Mouse (Mus musculus) hindbrain, embryonic 10.5 days (tissue): ENCODE measurements around the gene Pcdh19. TPM values are rescaled to one million over a fixed set of nuclear protein-coding genes. Genes with fewer than 3 reads are reported as not detected.

Experiments used
- DNase-seq: peaks from one replicate; pipeline ENCODE4 v3.0.0-alpha.2; 2017; ENCODE audit warnings: low spot score
- H3K27ac ChIP-seq: fragments of 300-500 bp; sonication (generic); 2 replicates; pipeline ENCODE4 v1.5.1; 2016; ENCODE audit warnings: mild to moderate bottlenecking, moderate library complexity
- H3K27me3 ChIP-seq: fragments of 300-500 bp; sonication (generic); 2 replicates; pipeline ENCODE4 v1.6.1; 2016; ENCODE audit warnings: mild to moderate bottlenecking; ENCODE audit not compliant: poor library complexity, insufficient read depth, severe bottlenecking
- H3K36me3 ChIP-seq: fragments of 300-500 bp; sonication (generic); 2 replicates; pipeline ENCODE4 v1.6.1; 2016; ENCODE audit warnings: mild to moderate bottlenecking, moderate library complexity
- H3K4me1 ChIP-seq: fragments of 300-500 bp; sonication (generic); replicated peaks from 2 replicates; pipeline ENCODE4 v1.6.1; 2016; ENCODE audit warnings: mild to moderate bottlenecking
- H3K4me3 ChIP-seq: fragments of 300-500 bp; sonication (generic); 2 replicates; pipeline ENCODE4 v1.5.1; 2016; ENCODE audit warnings: mild to moderate bottlenecking, moderate library complexity
- H3K9me3 ChIP-seq: fragments of 300-500 bp; sonication (generic); 2 replicates; pipeline ENCODE4 v1.6.1; 2016; ENCODE audit warnings: mild to moderate bottlenecking, moderate library complexity
- WGBS: fragments of 180-500 bp; shearing (Covaris S2); methylation state at CpG from one replicate; pipeline ENCODE4 v1.1.7; 2016; 5-methylcytosine and 5-hydroxymethylcytosine counted together
- polyA plus RNA-seq: library from polyadenylated mRNA; unstranded; fragments of >200 nt; fragmentation: Nextera tagmentation; extraction: Ambion mirVana; gene quantifications from 2 replicates; pipeline ENCODE4 v1.2.1, GENCODE M21; 2016

Pcdh19 gene
- polyA plus RNA-seq, 1 experiment from 2014 or later, result 3.1 TPM

DNA sequence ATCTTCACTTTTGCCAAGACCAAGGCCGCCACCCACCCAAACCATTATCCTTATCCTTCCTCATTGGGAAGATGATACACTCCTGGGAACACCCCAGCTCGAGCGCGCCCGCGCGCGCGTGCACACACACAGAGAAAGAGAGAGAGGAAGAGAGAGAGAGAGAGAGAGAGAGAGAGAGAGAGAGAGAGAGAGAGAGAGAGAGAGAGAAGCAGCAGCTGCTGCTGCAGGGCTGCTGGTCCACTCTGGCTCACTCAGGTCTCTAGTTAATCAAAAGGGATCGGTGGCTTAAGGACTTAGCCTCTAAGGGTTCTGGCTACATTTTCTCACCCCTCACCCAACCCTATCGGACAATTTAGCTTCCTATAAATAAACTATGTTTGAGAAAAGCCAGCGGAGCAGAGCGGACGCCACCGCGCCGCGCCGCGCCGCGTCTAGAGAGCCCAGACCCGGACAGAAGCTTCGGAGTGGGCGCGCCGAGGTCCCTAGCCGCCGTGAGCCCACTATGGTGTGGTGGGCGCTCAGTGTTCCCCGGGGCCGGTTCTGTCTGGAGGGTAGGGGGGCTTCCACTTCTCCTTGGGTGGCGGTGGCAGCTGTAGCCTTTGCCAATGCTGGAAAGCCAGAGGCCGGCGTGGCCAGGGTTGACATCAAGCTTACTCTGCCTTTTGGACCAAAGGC, 926 bp upstream of the Pcdh19 start:
- H3K27ac ChIP-seq, result peak overlapping the region; percentile 40; the same call in 1 of the 2 replicates
- 0 out of 2 replicates have a peak, but pooled peaks cover 15% of the 10 kb centered on the region for H3K4me1 ChIP-seq
- 14% methylated on average over 35 of the region's 35 CpGs for WGBS
- H3K36me3 ChIP-seq, result no peaks in the 10 kb centered on the region
- peaks cover 48% of the 10 kb centered on the region for H3K27me3 ChIP-seq
- DNase-seq, result peak; percentile 35
- peaks cover 8% of the 10 kb centered on the region for H3K9me3 ChIP-seq
- peak overlapping the region; percentile 63 for H3K4me3 ChIP-seq

DNA sequence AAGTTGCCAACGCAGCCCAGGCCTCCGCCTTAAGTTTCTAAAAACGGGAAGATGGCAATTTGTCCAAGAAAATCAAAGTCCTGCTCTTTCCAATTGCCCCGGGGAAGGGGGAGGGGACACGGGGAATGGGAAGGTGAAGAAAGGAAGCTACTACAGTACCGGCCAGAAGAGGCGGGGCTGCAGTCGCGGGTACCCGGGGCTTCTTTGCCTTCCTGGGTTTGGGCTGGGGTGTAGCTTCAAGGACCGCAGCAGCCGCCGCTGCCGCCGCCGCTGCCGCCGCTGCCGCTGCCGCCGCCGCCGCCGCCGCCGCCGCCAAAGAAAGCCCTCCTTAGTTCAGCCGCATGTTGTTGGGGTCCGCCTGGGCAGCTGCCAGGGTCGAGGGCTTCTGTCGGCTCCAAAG, 631 bp downstream of the Pcdh19 start:
- Histone ChIP-seq H3K9me3 (peaks cover 8% of the 10 kb centered on the region), H3K27me3 (peaks cover 60% of the 10 kb centered on the region), H3K4me3 (peak overlapping the region; percentile 63), H3K4me1 (0 out of 2 replicates have a peak, but pooled peaks cover 15% of the 10 kb centered on the region), H3K36me3 (no peaks in the 10 kb centered on the region), H3K27ac (peak overlapping the region; percentile 80)
- DNase-seq, result peak; percentile 50
- 29% methylated on average over 31 of the region's 31 CpGs for WGBS

DNA sequence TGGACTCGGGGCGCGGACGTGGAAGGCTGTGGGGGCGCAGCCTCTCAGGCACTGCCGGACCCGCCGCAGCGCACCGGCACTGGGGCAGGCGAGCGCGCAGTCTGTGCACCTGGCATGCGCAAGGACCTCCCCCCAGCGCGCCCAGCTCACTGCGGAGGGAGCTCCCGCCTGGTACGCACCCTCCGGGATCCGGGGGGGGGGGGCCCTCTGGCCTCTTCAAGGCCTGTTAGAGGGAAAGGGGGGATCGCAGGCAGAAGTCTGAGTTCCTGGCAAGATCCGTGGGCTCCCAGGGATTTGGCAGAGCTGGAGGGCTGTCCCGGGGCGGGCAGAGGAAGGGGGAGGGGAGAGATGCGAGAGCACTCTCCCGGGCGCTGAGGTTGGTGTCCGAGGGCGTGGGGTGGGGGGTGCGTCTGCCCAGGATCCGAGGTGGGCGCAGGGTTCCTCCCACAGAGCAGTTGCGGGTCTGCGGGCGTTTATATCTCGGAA, 1.1 kb downstream of the Pcdh19 start:
- WGBS, result 22% methylated on average over 36 of the region's 37 CpGs
- H3K27ac ChIP-seq, result peak overlapping the region; percentile 80

DNA sequence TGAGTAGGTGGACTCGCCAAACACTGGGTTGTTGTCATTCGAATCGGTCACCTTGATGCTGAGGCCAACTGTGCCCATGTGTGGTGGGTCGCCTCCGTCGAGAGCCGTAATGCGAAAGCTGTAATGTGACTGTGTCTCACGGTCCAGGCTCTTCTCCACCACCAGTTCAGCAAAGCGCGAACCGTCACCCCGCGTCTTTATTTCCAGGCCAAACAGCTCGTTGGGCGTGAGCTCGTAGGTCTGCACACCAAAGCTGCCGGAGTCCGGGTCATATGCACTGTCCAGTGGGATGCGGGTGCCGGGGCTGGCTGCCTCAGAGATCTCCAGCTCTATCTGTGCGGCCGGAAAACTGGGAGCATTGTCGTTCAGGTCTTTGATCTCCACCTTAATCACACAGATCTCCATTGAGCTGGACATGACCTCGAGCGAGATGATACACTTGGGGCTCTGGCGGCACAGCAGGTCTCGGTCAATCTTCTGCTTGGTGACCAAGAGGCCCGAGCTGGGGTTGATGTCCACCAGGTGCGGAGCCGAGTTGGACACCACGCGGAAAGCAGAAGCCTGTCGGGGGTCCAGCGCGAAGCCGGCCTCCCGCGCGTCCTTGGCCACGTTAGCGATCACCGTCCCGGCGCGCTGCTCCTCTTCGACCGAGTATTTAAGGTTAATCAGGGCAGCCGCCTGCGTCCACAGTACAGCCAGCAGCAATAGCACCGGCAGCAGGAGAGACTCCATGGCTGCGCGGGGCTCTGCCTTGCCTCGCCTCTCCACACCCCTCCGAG, 2.1 kb downstream of the Pcdh19 start:
- DNase-seq, result peak; percentile 24
- Histone ChIP-seq H3K9me3 (peaks cover 8% of the 10 kb centered on the region), H3K4me1 (0 out of 2 replicates have a peak, but pooled peaks cover 15% of the 10 kb centered on the region), H3K27me3 (peaks cover 70% of the 10 kb centered on the region), H3K36me3 (no peaks in the 10 kb centered on the region), H3K4me3 (peak overlapping the region; percentile 63), H3K27ac (peak overlapping the region; percentile 80; the same call in 1 of the 2 replicates)
- 21% methylated on average over 55 of the region's 55 CpGs for WGBS

More for the DNA sequence above, 1.1 kb downstream of the Pcdh19 start:
- Histone ChIP-seq H3K4me3 (peak overlapping the region; percentile 63), H3K36me3 (no peaks in the 10 kb centered on the region), H3K27me3 (peaks cover 63% of the 10 kb centered on the region), H3K9me3 (peaks cover 8% of the 10 kb centered on the region), H3K4me1 (0 out of 2 replicates have a peak, but pooled peaks cover 15% of the 10 kb centered on the region)
- peak; percentile 41 for DNase-seq

DNA sequence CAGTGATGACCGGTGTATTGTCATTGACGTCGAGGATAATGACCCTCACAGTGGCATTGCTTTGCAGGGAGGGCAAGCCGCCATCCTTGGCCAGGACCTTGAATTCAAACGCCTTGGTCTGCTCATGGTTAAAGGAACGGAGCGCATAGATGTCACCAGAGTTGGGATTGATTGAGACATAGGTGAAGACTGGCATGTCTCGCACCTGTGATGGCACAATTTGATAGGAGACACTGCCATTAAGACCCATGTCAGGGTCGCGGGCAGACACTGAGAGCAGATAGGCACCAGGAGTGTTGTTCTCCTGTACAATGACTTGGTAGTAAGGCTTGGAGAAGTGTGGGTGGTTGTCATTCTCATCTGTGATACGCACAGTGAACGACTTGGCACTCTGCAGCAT, 3.2 kb downstream of the Pcdh19 start:
- peaks cover 8% of the 10 kb centered on the region for H3K9me3 ChIP-seq
- no peak for DNase-seq
- 0 out of 2 replicates have a peak, but pooled peaks cover 15% of the 10 kb centered on the region for H3K4me1 ChIP-seq
- 38% methylated on average over 12 of the region's 12 CpGs for WGBS
- H3K4me3 ChIP-seq, result peak overlapping the region; percentile 63
- no peaks in the 10 kb centered on the region for H3K36me3 ChIP-seq
- peaks cover 76% of the 10 kb centered on the region for H3K27me3 ChIP-seq
- no peak overlapping the region for H3K27ac ChIP-seq

DNA sequence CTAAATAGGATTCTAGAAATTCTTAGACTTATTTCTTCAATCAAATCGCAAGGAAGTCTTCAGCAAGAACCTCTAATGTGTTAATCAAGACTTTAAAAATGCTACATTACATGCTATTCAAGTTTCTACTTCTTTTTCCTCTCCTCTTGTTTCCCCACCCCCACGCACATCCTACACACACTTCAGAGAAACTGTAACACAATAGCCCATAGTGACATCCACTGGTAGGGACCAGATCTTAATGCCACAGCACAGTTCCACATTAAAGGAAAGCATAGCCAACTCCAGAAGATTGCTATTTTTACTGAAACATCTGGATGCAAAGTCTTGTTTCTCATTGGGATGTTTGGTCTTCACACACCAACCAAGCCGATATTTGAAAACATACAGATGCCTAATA, 4.8 kb downstream of the Pcdh19 start:
- Histone ChIP-seq H3K36me3 (no peaks in the 10 kb centered on the region), H3K27ac (no peak overlapping the region), H3K9me3 (peaks cover 8% of the 10 kb centered on the region), H3K4me3 (peak overlapping the region; percentile 29; the same call in 1 of the 2 replicates), H3K27me3 (peaks cover 66% of the 10 kb centered on the region), H3K4me1 (0 out of 2 replicates have a peak, but pooled peaks cover 15% of the 10 kb centered on the region)
- DNase-seq, result no peak
- 28% methylated on average over 3 of the region's 3 CpGs for WGBS

DNA sequence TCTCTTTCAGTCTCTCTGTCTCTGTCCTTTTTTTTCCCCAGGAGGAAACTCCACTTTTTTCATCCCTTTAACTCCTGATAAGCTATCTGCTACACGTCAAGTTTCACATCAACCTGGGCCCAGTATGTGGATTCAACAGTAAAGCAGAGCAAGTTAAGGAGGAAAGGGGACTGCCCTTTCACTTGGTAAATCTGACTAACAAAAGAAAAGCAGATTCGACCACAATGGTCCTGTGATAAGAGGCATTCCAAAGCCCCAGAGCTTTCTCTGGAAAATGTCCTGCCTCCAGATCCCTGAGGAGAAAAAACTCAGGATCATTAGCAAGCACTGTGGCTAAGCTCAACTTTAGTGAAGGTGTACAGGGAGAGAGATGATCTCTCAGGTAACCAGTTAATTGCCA, 13.7 kb downstream of the Pcdh19 start:
- H3K4me1 ChIP-seq, result 0 out of 2 replicates have a peak, but pooled peaks cover 4% of the 10 kb centered on the region
- WGBS, result 10% methylated on average over 2 of the region's 2 CpGs
- DNase-seq, result no peak
- no peaks in the 10 kb centered on the region for H3K36me3 ChIP-seq
- H3K9me3 ChIP-seq, result no peaks in the 10 kb centered on the region
- H3K27me3 ChIP-seq, result peaks cover 13% of the 10 kb centered on the region
- no peak overlapping the region for H3K4me3 ChIP-seq
- H3K27ac ChIP-seq, result no peak overlapping the region

DNA sequence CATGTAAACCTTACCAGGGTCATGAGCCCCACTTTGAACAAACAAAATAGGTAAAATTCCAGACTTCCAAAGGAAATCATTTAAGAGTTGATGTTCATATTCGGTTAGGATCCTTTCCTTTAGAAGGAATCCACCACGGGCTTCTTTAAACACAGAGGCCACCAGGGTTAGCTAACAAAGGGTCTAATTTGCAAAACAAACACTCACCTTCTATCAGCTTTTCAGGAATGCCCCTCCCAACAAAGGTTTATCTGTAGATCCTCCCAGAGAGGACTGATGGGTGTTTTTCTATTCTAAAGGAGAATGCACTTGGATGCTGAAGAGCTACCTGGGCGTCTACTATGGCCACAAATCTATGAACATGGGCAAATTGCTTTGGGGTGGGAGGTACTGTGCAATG, 15.0 kb downstream of the Pcdh19 start:
- no peak overlapping the region for H3K27ac ChIP-seq
- H3K4me3 ChIP-seq, result no peak overlapping the region
- WGBS, result 28% methylated on average over 3 of the region's 3 CpGs
- 0 out of 2 replicates have a peak, but pooled peaks cover 4% of the 10 kb centered on the region for H3K4me1 ChIP-seq
- no peaks in the 10 kb centered on the region for H3K36me3 ChIP-seq
- H3K9me3 ChIP-seq, result no peaks in the 10 kb centered on the region
- peaks cover 13% of the 10 kb centered on the region for H3K27me3 ChIP-seq
- no peak for DNase-seq

DNA sequence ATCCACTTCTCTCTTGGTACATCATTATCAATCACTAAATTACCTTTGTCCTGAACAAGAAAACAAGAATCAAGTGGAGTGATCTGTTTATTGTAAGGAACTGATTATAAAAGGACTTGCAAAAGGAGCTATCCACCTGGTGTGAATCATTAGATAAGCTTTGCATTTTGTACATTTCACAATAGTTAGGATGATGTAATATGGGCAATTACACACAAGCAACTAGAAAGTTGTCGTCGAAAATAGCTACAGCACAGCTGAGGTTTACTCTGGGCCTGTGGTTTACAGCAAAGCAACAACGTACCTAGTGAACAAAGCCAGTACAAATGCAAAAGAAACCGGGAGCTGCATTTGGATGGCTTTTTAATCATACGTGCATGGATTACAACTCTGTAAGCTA, 28.7 kb downstream of the Pcdh19 start:
- Histone ChIP-seq H3K27me3 (0 out of 2 replicates have a peak, but pooled peaks cover 14% of the 10 kb centered on the region), H3K4me3 (no peak overlapping the region), H3K9me3 (no peaks in the 10 kb centered on the region), H3K36me3 (no peaks in the 10 kb centered on the region), H3K4me1 (0 out of 2 replicates have a peak, but pooled peaks cover 5% of the 10 kb centered on the region), H3K27ac (no peak overlapping the region)
- DNase-seq, result no peak
- 71% methylated on average over 5 of the region's 5 CpGs for WGBS

DNA sequence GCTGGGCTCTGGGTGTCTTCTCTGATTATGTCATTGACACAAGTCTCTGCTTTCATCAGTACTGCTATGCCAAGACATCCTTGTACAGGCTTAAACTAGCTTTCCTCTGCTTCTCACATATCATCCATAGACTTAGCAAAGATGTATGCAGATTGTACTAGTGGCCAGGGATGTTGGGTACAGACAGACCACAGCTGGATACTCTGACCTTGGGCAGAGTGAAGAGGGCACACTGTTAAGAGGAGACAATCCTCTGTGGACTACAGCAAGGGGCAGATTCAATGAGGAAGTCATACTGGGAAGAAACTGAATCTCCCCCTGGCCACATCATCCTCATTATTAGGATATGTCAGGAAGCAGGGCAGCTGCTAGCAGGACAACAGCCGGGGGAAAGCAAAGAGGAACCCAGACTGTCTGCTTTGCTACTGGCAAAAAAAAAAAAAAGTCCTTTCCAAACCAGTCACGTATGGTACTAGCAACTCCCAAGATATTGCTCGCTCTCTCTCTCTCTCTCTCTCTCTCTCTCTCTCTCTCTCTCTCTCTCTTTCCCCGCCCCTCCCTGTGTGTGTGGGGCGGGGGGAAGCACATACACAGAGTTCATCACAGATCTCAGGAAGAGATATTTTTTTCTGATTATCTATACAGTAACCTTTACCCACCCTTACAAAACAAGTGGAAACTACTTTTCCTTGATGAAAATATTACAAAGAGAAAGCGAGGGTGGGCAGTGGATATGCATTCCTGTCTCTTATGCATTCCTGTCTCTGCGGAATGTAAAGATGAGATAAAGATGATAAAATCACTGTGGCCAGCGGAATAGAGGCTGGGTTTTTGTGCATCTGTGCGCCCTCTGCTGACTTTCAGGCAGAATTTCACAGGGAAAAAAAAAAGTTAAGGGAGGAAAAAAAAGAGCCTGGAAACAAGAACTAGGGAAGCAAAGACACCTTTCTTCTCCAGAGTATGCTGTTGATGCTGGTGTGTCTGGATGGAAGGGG, 31.2 kb downstream of the Pcdh19 start:
- 28% methylated on average over 9 of the region's 9 CpGs for WGBS
- no peaks in the 10 kb centered on the region for H3K9me3 ChIP-seq
- 0 out of 2 replicates have a peak, but pooled peaks cover 5% of the 10 kb centered on the region for H3K4me1 ChIP-seq
- H3K27ac ChIP-seq, result no peak overlapping the region
- no peak overlapping the region for H3K4me3 ChIP-seq
- 0 out of 2 replicates have a peak, but pooled peaks cover 11% of the 10 kb centered on the region for H3K27me3 ChIP-seq
- H3K36me3 ChIP-seq, result no peaks in the 10 kb centered on the region
- DNase-seq, result no peak

DNA sequence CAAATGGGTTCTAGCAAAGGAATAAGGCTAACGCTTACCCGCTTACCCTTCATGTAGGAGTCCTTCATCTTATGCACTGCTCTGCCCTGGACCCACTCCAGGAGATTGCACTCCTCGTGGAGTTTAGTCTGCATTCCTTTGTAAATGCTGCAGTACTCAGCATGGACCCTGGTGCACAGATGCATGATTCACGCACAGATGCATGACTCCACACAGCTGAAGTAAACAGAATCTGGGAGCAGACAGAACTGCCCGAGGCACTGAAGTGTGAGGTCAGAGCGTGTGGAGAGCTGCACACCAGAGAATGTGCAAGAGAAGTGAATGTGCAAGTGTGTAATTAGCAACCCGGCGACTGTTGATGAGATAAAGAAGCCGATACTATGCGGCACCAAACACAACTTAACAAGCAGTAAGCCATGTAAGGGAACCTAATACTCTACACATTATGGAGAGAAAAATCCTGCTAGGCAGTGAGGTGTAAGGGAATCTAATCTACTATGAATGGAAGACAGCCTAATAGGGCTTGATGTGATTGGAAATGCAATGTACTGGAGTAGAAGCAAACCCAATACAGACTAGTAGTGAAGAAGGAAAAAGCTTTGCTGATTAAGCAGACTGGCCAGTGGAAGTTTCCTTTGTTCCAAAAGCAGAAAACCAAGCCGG, 32.8 kb downstream of the Pcdh19 start:
- H3K9me3 ChIP-seq, result no peaks in the 10 kb centered on the region
- no peak overlapping the region for H3K27ac ChIP-seq
- DNase-seq, result no peak
- 0 out of 2 replicates have a peak, but pooled peaks cover 11% of the 10 kb centered on the region for H3K27me3 ChIP-seq
- no peaks in the 10 kb centered on the region for H3K36me3 ChIP-seq
- WGBS, result 62% methylated on average over 11 of the region's 11 CpGs
- 0 out of 2 replicates have a peak, but pooled peaks cover 5% of the 10 kb centered on the region for H3K4me1 ChIP-seq
- H3K4me3 ChIP-seq, result no peak overlapping the region
